Mouse (Mus musculus): ENCODE data around the gene Trip13. TPM values are rescaled to one million over a fixed set of nuclear protein-coding genes. Genes with fewer than 3 reads are reported as not detected.

The Trip13 gene
- polyA plus RNA-seq, 1 experiment from 2014 or later, result 27.0 TPM

DNA sequence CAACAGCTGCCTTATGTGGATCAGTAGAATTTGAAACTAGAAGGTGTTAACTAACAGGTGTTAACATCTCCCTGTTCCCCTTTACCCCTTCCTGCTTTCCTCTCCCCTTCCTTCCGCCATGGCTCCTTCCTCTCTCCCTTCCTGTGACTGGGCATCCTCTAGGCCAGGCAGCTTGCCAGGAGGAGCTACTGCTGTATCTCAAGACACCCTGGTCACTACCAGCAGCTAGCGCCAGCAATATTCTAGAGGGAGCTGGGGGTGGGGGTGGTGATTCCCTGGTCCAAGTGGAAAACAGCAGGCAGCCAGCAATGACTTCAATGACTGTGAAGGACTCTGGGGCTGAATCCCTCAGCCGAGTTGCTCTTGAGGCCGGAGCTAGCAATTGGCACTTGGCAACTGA, 51.9 kb downstream of the Trip13 start:
- Histone ChIP-seq H3K4me3 (no peak overlapping the region), H3K27me3 (replicated peaks) (no peaks in the 10 kb centered on the region), H3K4me2 (replicated peaks) (no peak overlapping the region), H3K9ac (no peak overlapping the region), H3K4me1 (no peaks in the 10 kb centered on the region), H3K27ac (no peak overlapping the region), H3K9me3 (no peaks in the 10 kb centered on the region), H3K36me3 (no peaks in the 10 kb centered on the region)
- no peak for ATAC-seq (ENCODE audit: low FRiP score, low read depth)
- WGBS, result 77% methylated on average over 4 of the region's 4 CpGs

GRCm38 (mm10) chr13:73881347-73881746, 56.2 kb downstream of the Trip13 start:
- Histone ChIP-seq H3K27me3 (replicated peaks) (no peaks in the 10 kb centered on the region), H3K4me2 (replicated peaks) (no peak overlapping the region), H3K4me1 (no peaks in the 10 kb centered on the region), H3K9ac (no peak overlapping the region), H3K36me3 (no peaks in the 10 kb centered on the region), H3K4me3 (no peak overlapping the region), H3K27ac (no peak overlapping the region), H3K9me3 (no peaks in the 10 kb centered on the region)
- 83% methylated on average over 8 of the region's 8 CpGs for WGBS
- no peak for ATAC-seq (ENCODE audit: low FRiP score, low read depth)

- H3K36me3 ChIP-seq, result no peaks in the 10 kb centered on the region
- 80% methylated on average over 5 of the region's 5 CpGs for WGBS
- H3K4me1 ChIP-seq, result no peaks in the 10 kb centered on the region
- no peak overlapping the region for H3K4me2 ChIP-seq (replicated peaks)
- no peak overlapping the region for H3K4me3 ChIP-seq
- H3K9me3 ChIP-seq, result no peaks in the 10 kb centered on the region
- no peaks in the 10 kb centered on the region for H3K27me3 ChIP-seq (replicated peaks)
- no peak overlapping the region for H3K9ac ChIP-seq
- no peak for ATAC-seq (ENCODE audit: low FRiP score, low read depth)
- no peak overlapping the region for H3K27ac ChIP-seq
Measured at GRCm38 (mm10) chr13:73879824-73880223, 57.8 kb downstream of the Trip13 start.

DNA sequence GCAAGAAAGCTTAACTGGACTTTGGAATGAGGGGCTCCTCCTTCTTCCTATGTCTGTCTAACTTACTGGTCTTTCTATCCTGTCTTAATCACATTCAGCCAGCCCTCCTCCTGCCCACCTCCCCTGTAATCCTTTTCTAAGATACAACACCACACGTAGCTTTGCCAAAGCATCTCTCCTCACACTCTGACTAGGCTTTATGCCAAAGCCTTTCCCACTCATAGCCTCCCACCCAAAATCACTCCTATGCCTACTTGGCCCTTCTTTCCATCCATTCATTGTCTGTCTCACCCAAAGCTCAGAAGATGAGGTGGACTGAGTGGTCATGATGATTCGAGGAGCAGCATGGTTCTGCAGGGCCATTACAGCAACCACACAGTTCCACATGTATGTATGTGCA, 65.4 kb downstream of the Trip13 start:
- no peak for ATAC-seq (ENCODE audit: low FRiP score, low read depth)
- WGBS, result 81% methylated on average over 2 of the region's 2 CpGs
- no peak overlapping the region for H3K9ac ChIP-seq

More for the DNA sequence above, 65.4 kb downstream of the Trip13 start:
- Histone ChIP-seq H3K4me3 (no peak overlapping the region), H3K4me2 (replicated peaks) (no peak overlapping the region), H3K9me3 (no peaks in the 10 kb centered on the region), H3K27ac (no peak overlapping the region), H3K36me3 (no peaks in the 10 kb centered on the region), H3K27me3 (replicated peaks) (no peaks in the 10 kb centered on the region), H3K4me1 (no peaks in the 10 kb centered on the region)

Small RNA genes within 50 kb of the gene (microRNA-seq; reads per million reads assigned to microRNA genes)
- not detected for gene Gm25197

Other genes with a start within 250 kb of the Trip13 start
- 0.23 TPM in 2 replicates for gene Slc6a19, start 232.9 kb downstream of the Trip13 start, polyA plus RNA-seq (2016; fragmentation: Nextera tagmentation; extraction: Ambion mirVana)
- 31.3 and 32.6 TPM in 2 replicates for gene Slc12a7, start 204.7 kb downstream of the Trip13 start, polyA plus RNA-seq (2016; fragmentation: Nextera tagmentation; extraction: Ambion mirVana)
- gene Nkd2, start 90.2 kb downstream of the Trip13 start, polyA plus RNA-seq (2016; fragmentation: Nextera tagmentation; extraction: Ambion mirVana), result 10.9 and 12.6 TPM in 2 replicates
- gene Brd9, start within 50 bp of the Trip13 start, polyA plus RNA-seq (2016; fragmentation: Nextera tagmentation; extraction: Ambion mirVana), result 78.2 and 83.4 TPM in 2 replicates
- gene Zdhhc11, start 26.1 kb upstream of the Trip13 start, polyA plus RNA-seq (2016; fragmentation: Nextera tagmentation; extraction: Ambion mirVana), result not detected in 2 replicates
- 4.7 and 5.6 TPM in 2 replicates for gene Tppp, start 71.6 kb upstream of the Trip13 start, polyA plus RNA-seq (2016; fragmentation: Nextera tagmentation; extraction: Ambion mirVana)
- 15.3 and 16.0 TPM in 2 replicates for gene Cep72, start 124.5 kb upstream of the Trip13 start, polyA plus RNA-seq (2016; fragmentation: Nextera tagmentation; extraction: Ambion mirVana)
- 0.04 TPM in 1 of 2 replicates, not detected in the other for gene Slc9a3, start 183.7 kb upstream of the Trip13 start, polyA plus RNA-seq (2016; fragmentation: Nextera tagmentation; extraction: Ambion mirVana)

Measured in neural tube, embryonic 12.5 days (tissue).